Mouse (Mus musculus) adipocyte (in vitro differentiated cells): Measurements from ENCODE around the gene Tle2.

Experiments used
- DNase-seq: peaks from one replicate; pipeline ENCODE4 v3.0.0-alpha.2; 2016; ENCODE audit warnings: low spot score

Tle2 gene

GRCm38 (mm10) chr10:81574081-81575056 is at the start of gene Tle2:
Gene Tle2 (plus strand): TSS chr10:81574561.
- no peak for DNase-seq

DNA sequence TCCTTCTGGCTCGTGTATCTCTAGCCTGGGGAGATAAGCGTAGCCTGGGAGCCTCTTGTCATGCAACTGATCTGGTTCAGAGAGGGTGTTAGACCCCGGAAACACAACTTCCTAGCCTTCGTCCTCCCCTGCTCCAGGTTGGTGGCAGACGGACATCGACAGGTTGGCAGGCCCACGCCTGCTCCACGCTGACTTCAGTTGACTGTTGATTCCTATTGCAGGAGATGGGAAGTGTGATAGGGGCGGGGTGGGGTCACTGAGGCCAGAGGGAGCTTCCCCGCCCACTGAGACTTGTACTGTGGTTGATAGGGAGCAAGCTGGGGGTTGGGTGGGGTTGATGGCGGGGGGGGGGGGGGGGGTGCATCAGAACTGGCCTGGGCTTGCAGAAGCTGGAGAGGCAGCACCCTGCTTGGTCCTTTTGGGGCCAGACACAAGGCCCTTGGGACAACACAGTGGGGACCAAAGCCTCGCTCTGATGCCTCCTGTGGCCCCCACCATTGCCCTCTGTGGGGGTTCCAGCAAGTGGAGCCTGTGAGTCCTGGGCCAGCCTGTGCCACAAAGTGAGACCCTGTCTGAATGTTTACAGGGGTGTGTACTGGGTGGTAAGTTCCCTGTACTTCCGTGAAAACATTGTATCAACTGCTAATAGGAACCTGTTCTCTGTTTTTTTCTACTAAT is 49.2 kb upstream of the Tle2 start:
- DNase-seq = no peak

DNA sequence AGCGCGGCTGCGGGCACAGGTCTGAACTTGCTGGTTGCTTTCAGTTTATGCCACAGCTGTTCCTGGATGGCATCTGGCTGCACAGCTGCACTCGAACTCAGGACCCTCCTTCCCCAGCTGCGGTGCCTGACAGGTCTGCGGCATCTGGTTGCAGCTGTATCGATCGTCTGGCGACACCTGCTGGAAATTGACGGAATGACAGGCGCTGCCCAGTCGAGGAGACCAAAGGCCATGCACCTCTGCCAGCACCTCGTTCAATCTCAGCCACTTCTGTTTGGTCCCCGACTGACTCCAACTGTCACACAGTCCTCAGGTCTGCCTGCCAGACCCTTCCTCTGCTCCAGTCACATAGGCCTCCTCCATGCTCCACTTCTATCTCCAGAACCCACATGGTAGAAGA is 47.6 kb upstream of the Tle2 start:
- DNase-seq = peak; percentile 68

DNA sequence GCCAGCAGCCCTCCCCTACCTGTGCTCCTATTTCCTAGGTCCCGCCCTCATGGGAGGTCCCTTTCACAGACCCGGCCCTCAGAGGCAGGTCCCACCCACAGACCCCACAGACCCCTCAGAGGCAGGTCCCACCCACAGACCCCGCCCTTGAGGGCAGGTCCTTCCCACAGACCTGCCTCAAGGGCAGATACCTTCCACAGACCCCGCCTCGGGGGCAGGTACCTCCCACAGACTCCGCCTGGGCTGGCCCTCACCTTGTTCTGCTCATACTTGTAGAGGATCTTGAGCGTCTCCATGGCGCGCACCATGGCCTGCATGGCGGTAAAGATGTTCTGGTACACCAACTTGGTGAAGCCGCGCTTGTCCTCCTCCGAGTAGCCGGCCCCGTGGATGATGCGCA is 39.5 kb upstream of the Tle2 start:
- no peak for DNase-seq

DNA sequence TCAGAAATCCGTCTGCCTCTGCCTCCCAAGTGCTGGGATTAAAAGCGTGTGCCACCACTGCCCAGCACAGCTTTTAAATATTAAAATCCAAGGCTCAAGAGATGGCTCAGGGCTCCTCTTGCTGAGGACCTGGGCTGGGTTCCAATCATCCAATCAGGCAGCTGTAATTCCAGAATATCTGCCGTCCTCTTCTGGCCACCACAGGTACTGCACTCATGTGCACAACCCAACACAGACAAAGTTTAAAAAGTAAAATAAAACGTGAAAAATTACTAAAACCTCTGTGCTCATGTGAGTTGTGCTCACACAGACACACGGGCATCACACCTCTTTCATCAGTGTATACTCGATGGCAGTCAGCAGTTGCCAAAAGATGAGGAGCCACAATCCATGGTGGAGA is 37.6 kb upstream of the Tle2 start:
- no peak for DNase-seq

GRCm38 (mm10) chr10:81537429-81537828 is 36.9 kb upstream of the Tle2 start:
- DNase-seq = no peak

- DNase-seq = no peak
Observed at GRCm38 (mm10) chr10:81538321-81539048, 35.9 kb upstream of the Tle2 start.

DNA sequence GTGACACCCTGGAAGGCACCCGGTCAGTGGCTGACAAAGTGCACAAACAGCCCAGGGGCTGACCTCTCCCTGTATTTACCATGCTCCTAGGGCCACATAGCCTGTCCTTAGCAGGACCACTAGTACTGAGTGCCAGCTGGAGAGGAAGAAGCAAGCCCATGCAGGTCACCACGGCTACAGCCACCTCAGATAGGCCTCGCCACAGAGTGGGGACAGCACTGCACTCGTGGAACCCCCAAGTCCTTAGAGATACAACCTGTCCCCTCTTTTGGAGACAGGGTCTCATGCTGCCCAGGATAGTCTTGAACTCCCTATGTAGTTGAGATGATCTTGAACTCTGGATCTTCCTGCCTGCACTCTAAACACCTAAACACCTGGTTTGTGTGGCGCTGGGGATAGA is 33.0 kb upstream of the Tle2 start:
- DNase-seq = no peak

GRCm38 (mm10) chr10:81541803-81542202 is 32.6 kb upstream of the Tle2 start:
- DNase-seq = peak; percentile 71

GRCm38 (mm10) chr10:81542727-81543460 is 31.5 kb upstream of the Tle2 start:
- no peak for DNase-seq

- no peak for DNase-seq
Observed at GRCm38 (mm10) chr10:81543633-81544032, 30.7 kb upstream of the Tle2 start.

DNA sequence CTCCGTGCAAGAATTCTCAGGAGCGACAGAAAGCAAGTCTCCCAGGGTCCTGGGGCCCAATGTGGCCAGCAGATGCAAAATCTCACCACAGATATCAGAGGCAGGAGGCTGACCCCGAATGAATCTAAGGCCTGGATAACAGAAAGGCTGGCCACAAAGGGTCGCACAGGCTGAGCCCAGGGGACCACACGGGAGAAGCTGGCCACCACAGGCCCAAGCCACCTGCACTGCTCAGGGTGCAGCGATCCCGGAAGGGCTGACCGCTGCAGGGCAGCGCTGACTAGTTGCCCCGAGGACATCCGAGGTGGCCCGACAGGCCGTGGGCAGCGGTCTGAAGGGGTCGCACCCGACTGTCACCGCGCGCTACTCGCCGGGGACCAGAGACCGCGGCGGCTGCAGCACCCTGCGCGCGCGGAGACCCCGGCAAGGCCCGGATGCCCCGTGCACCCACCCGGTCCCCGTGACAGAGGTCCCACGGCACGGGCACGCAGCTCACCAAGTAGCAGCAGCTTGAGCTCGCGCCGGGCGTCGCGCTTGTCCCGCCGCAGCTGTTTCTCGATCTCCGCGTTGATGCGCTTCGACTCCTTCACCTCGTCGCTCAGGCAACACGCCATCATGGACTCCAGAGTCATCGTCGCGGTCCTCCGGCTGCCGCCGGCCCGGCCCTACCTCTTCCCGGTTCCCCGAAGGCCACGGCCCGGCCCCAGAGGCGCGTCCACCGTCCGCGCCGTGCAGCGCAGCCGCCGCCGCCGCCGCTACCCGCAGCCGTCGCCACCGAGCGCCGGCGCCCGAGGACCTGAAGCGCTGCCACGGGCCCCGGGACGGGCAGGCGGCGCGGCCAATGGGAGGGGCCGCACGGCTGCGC is 29.8 kb upstream of the Tle2 start:
- no peak for DNase-seq

DNA sequence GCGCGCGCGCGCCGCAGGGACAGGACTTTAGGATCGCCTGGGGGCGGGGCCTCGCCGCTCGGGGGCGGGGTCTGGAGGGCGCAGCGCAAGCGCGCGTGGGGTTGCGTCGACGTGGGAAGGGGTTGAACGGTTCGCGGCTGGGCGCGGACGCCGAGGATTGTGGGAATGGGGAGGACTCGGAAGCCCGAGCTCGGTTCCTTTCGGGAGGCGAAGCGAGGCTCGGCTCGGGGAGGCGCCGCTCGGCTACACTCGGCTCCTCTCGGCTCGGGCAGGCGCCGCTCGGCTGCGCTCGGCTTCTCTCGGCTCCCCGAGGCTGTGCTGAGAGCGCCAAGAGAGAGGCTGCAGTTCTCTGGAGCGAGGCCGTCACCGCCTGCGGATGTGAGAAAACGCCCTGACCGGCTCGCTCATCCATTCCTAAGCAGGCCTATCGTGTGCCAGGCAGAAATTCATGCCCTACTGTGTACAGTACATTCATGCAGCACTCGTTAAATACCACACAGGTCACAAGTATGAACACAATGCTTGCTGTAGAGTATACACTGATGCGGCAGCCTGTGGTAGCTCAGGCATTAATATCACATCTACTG is 29.1 kb upstream of the Tle2 start, which contains the start of gene Gna11:
Gna11 (minus strand) TSS at position 30 of the 587 bp plus-strand sequence.
- DNase-seq = peak; percentile 98

DNA sequence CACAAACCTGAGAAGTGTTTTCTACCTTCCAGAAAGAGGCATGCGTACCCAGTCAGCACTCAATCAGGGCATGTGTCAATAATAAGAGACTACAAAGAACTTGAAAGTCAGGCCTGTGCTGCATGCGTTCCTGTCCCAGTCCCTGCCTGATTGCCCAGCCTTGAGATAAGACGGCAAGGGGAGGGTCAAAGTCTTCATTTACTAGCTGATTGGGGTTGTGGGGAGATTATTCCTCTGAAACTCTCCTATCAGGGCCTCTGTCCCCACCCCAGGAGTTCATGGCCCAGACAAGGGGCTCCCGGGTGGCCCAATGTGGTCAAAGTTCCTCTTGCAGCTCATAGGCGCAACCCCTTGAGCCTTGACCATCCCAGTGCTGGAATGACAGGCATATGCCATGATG is 28.0 kb upstream of the Tle2 start:
- no peak for DNase-seq

DNA sequence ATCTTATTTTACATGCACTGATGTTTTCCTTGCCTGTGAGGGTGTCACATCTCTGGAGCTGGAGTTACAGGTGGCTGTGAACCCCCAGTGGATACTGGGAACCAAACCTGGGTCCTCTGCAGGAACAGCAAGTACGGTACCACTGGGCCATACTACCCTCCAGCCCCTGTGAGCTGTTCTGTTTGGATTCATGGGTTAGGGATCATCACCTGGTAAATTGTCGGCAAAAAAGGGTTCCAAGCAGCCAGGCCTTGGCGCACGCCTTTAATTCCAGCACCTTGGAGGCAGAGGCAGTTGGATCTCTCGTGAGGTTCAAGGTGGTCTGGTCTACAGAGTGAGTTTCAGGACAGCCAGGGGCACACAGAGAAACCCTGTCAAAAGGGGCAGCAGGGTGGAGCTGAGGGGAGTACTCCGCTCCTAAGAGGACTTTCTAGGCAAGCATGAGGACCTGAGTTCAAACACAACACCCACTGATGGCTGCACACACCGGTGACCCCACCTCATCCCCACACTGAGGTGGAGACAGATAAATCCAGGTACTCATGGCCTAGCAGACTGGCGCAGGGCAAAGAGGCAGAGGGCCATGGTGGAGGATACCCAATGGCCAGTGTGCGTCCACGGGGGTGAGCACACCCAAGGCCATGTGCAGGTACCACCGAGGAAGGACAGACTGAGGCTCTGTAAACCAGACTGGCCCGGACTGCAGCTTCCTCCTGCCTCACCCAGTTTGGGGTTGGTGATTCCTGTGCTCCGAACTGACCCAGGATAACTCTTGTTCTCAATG is 27.4 kb upstream of the Tle2 start:
- DNase-seq = no peak

DNA sequence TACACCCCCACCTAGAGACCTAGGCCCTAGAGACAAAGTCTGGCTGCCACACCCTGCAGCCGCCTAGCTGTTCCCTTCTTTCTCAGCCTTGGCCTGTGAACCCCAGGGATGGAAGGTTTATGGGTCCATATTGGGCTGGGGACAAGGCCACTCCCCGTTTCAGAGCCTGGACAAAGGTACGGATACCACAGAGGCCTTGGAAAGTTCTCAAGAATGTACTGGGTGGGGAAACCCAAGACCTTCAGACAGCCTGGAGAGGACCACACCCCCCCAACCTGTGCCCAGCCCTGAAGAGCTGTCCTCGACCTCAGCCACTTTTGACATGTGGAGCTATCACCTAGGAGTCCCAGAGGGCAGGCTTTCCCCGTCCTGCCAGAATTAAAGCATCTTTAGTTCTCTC is 25.4 kb upstream of the Tle2 start:
- DNase-seq = no peak

DNA sequence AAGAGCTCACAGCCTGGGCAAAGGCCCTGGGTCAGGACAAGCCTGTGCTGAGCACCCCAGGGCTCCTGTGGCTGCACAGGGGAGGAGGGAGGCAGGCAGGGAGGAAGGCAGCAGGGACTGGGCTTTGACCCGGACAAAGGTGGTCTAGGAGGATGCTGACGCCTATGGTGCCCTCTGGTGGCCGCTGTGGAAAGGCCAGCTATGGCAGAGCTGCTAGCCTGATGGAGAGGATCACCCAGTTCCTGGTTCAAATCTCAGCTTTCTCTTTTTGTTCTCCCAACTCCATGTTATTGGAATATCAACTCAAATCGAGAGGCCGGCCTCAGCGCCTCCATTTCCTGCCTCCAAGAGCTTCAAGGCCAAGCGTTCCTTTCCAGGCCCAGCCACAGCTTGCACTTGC is 24.1 kb upstream of the Tle2 start:
- DNase-seq = peak; percentile 52

GRCm38 (mm10) chr10:81551597-81552102 is 22.7 kb upstream of the Tle2 start:
- peak; percentile 83 for DNase-seq

- no peak for DNase-seq
Observed at GRCm38 (mm10) chr10:81553232-81553631, 21.1 kb upstream of the Tle2 start.
